Mouse (Mus musculus) CD4-positive, CD25-positive, alpha-beta regulatory T cell, adult 9 weeks (primary cell): Measurements from ENCODE around the gene Zfp276. TPM values are rescaled to one million over a fixed set of nuclear protein-coding genes. Genes with fewer than 3 reads are reported as not detected.

Experiments
- polyA plus RNA-seq: library from polyadenylated mRNA; unstranded; fragments of 100-300 nt; shearing (Covaris generic); gene quantifications from one replicate; pipeline ENCODE4 v1.2.1, GENCODE M21; 2017

Zfp276 gene
- polyA plus RNA-seq, result 13.7 TPM

DNA sequence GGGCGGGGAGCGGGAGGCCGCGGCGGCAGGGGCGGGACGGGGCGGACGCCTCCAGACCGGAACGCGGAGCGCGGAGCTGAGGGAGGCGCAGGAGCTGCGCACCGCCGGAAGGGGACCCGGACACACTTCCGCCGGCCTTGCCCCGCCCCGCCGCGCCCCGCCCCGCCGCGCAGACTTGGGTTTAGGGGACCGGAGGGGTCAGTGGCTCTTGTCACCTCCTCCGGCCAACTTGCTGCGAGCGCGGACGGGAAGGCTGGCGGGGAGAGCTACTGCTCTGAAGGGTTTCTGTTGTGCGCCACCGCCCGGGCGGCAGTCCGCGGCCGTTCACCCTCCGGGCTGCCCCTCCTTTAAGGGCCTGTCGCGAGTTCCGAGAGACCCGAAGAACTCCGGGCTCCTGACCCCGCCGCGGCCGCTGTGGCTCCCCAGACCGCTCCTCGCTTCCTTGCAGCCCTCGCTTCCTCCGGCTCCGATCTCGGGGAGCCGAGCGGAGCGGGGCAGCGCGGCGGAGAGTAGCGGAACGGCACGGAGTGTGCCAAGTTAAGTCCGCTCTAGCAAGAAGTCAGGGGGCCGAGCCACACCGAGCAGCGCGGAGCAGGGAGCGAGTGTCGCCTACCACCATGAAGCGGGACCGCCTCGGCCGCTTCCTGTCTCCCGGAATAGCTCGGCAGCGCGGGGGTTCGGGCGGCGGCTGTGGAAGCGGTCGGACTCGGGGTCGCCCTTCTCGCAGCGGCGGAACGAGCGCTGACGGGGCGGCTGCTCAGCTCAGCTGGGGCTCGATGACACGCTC, at the start of gene Zfp276, which contains the start of gene Vps9d1:
Gene Zfp276 (plus strand): TSS at position 97 of the 787 bp plus-strand sequence.
Gene Vps9d1 (minus strand): TSS at position 250 of the 787 bp plus-strand sequence.

DNA sequence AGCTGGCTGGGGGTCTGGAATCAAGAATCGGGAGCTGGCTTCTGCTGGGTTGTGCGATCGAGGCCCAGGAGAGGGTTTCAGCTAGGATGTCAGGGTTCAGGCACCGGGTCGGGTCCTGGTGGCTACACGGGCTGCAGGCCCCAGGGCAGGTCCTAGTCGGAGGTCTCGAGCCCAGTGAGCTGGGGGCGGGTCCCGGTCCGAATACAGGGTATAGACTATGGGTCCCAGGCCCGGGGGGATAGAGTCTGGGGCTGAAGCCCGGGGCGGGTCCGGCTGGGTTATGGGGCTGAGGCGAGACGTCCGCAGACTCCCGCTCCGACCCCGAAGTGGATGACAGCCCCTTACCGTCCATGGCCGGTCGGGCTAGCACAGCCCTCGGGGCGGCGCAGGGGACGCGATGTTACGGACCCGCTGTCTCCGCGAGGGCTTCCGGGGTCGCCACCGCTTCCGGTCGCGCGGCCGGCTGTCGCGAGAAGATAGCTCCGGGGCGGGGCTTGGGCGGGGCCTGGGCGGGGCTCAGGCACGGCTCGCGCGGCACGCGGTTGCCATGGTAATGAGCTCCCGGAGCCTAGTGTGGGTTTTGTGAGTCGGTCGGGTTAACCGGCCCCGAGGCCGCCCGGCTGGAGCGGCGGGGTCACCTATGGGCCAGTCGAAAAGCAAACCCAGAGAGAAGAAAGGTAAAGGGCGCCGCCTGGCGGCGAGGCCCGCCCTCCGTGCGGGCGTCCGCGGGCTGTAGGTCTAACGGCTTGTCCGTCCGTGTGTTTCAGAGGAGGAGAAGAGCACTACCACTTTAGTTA, 41.5 kb upstream of the Zfp276 start, which contains the start of the genes Chmp1a and Spata33:
Gene Chmp1a (minus strand): TSS at position 443 of the 797 bp plus-strand sequence.
Gene Spata33 (plus strand): TSS at position 512 of the 797 bp plus-strand sequence.

DNA sequence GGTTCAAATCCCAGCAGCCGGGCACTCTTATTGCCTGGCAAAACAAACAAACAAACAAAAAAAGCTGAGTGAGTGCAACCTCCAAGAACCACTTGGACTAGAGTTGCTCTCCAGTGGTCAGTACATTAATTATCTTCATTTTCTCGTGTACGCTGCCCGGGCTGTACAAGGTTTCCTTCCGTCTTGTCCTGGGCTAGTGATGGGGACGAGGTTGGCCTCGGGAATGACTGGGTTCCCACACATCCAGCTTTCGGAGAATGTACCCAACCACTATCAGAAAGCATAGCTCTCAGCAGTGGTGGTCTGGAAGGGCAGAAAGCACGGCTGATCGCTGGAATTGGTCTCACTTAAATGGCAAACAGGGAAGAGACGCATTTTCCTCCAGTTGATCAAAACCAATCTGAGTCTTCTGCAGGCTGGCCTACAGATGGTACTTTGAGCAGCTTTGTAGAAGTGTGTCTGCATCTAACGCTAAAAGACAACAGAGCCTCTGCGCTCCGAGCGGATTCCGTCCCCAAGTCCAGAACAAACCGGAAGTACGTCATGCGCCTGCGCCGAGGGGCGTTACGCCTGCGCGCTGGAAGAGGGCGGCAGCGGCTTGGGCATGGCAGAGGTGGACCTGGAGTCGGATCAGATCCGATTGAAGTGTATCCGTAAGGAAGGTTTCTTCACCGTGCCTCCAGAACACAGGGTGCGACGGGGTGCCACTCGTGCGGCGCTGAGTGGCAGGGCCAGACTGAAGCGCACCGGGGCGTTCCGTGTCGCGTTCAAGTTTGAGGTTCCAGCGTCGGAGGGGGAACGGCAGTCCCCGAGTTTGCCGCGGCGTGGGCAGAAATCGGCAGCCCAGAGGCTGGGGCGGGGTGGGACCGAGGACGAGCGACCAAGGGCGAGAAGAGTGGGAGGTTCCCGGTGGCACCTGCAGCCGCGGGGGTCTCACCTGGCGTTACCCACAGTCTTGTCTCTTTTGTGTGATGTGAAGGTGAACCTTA, 29.4 kb upstream of the Zfp276 start, which contains the start of gene Cdk10:
Gene Cdk10 (plus strand): TSS at position 565 of the 989 bp plus-strand sequence.

DNA sequence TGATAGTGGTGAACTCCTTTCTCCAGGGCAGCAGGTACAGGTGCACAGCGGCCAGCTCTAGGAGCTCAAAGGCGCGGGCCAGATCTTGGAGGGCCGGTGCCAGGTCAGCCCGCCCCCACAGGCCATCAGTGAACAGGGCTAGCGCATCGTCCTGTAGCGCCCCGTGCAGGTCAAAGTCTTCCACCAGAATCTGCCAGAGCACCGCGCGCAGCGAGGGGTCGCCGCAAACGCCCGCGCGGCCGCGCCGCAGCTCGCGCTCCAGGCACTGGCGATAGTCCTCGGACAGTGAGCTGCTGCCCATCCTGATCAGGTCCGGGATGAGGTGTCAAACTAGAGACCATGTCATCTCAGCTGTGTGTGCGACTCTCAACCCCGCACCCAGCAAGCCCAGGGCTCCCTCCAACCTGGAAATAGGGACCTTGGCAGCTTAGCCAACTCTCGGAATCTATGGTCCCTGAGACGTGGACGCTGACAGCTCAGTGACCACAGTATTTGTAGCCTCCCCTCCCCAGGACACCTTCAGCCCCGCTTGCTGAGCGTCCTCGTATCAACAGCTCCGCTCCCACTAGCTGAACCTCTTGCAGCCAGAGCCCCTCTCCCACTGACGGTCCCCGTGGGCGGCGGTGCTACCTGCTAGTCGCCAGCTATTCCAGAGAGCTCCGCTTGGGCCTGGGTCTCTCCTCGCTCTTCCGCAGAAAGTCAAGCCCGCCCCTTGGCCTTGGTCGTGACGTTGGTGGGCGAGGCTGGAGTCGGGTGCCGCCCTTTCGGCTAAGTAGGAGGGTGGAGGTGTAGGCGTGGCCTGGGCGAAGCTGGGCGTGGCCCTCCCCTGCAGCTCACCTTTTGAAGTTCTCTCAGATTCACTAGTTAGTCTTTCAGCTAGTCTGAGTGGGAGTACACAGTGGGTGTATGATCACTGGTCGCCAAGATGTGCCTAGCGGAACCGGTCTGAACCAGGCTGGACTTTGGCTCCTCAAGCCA, 18.2 kb upstream of the Zfp276 start, which contains the start of gene Spata2l:
Gene Spata2l (minus strand): TSS at position 714 of the 978 bp plus-strand sequence.

DNA sequence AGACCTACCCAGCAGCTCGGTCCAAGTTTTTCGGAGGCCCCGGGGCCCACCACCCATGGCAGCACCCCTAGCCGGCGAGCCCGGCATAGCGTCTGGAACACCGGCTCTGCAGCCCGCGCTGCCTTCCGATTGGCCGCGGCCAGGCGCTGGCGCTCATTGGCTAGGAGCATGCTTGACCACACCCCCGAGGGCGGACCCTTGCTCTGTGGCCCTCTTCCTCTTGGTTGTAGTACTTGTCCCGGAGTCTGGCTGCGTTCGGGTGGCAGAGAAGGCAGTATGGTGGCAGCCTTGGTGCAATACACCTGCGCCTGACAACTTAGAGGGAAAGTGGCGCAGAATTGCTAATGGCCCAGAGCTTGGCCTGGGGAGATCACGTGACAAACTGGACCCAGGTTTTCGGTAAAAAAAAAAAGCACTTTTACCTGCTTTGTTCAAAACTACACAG, 64.5 kb downstream of the Zfp276 start, which contains the start of gene Fanca:
Gene Fanca (minus strand): TSS at position 110 of the 445 bp plus-strand sequence.

Other genes with a start within 250 kb of the Zfp276 start
- gene Ankrd11, start 211.9 kb upstream of the Zfp276 start, polyA plus RNA-seq, result 54.3 TPM
- 11.0 TPM for gene Spg7, start 191.3 kb upstream of the Zfp276 start, polyA plus RNA-seq
- gene Rpl13, start 151.8 kb upstream of the Zfp276 start, polyA plus RNA-seq, result 960 TPM
- 1.5 TPM for gene Cpne7, start 136.8 kb upstream of the Zfp276 start, polyA plus RNA-seq
- not detected for gene Sult5a1, start 95.9 kb upstream of the Zfp276 start, polyA plus RNA-seq
- not detected for gene Dpep1, start 68.0 kb upstream of the Zfp276 start, polyA plus RNA-seq
- gene Chmp1a, start 41.4 kb upstream of the Zfp276 start, polyA plus RNA-seq, result 264 TPM
- not detected for gene Spata33, start 41.4 kb upstream of the Zfp276 start, polyA plus RNA-seq
- 26.3 TPM for gene Cdk10, start 29.4 kb upstream of the Zfp276 start, polyA plus RNA-seq
- gene Spata2l, start 18.0 kb upstream of the Zfp276 start, polyA plus RNA-seq, result 6.6 TPM
- 16.4 TPM for gene Vps9d1, start 153 bp downstream of the Zfp276 start, polyA plus RNA-seq
- 7.4 TPM for gene Fanca, start 64.4 kb downstream of the Zfp276 start, polyA plus RNA-seq
- not detected for gene Spire2, start 78.5 kb downstream of the Zfp276 start, polyA plus RNA-seq
- gene Tcf25, start 119.6 kb downstream of the Zfp276 start, polyA plus RNA-seq, result 356 TPM
- 0.07 TPM for gene Mc1r, start 152.9 kb downstream of the Zfp276 start, polyA plus RNA-seq
- gene Tubb3, start 157.2 kb downstream of the Zfp276 start, polyA plus RNA-seq, result 0.33 TPM
- gene Def8, start 169.3 kb downstream of the Zfp276 start, polyA plus RNA-seq, result 19.8 TPM
- gene Afg3l1, start 223.7 kb downstream of the Zfp276 start, polyA plus RNA-seq, result 65.8 TPM